Mouse (Mus musculus) intestine, embryonic 16.5 days (tissue): ENCODE measurements around the gene Gemin5. TPM values are rescaled to one million over a fixed set of nuclear protein-coding genes. Genes with fewer than 3 reads are reported as not detected.
A peak's percentile ranks its signal among the peaks of the same experiment; 100 is the strongest.

Experiments used
- ATAC-seq: fragments of 200-750 bp; cut with Nextera tagmentation; 2 replicates; pipeline ENCODE4 v1.8.0; 2017; ENCODE audit warnings: moderate TSS enrichment, moderate library complexity
- H3K27ac ChIP-seq: fragments of 300-500 bp; sonication (generic); 2 replicates; pipeline ENCODE4 v1.5.1; 2014; ENCODE audit warnings: mild to moderate bottlenecking, low read length
- H3K27me3 ChIP-seq: fragments of 300-500 bp; sonication (generic); replicated peaks from 2 replicates; pipeline ENCODE4 v1.6.1; 2014; ENCODE audit warnings: low read length, control low read depth, mixed read lengths; ENCODE audit not compliant: control insufficient read depth, insufficient read depth
- H3K36me3 ChIP-seq: fragments of 300-500 bp; sonication (generic); 2 replicates; pipeline ENCODE4 v1.6.1; 2014; ENCODE audit warnings: low read length, control low read depth; ENCODE audit not compliant: control insufficient read depth, insufficient read depth
- H3K4me1 ChIP-seq: fragments of 300-500 bp; sonication (generic); 2 replicates; pipeline ENCODE4 v1.6.1; 2014; ENCODE audit warnings: low read length, control low read depth, mixed read lengths; ENCODE audit not compliant: control insufficient read depth, insufficient read depth
- H3K4me2 ChIP-seq: fragments of 300-500 bp; sonication (generic); 2 replicates; pipeline ENCODE4 v1.6.1; 2014; ENCODE audit warnings: low read depth, low read length, control low read depth
- H3K4me3 ChIP-seq: fragments of 300-500 bp; sonication (generic); 2 replicates; pipeline ENCODE4 v1.5.1; 2014; ENCODE audit warnings: mild to moderate bottlenecking, low read length
- H3K9ac ChIP-seq: fragments of 300-500 bp; sonication (generic); 2 replicates; pipeline ENCODE4 v1.6.1; 2014; ENCODE audit warnings: low read depth, low read length
- H3K9me3 ChIP-seq: fragments of 300-500 bp; sonication (generic); 2 replicates; pipeline ENCODE4 v1.6.1; 2016; ENCODE audit warnings: low read length, control low read depth; ENCODE audit not compliant: control insufficient read depth
- WGBS: fragments of 180-500 bp; shearing (Covaris S2); extraction: QIAGEN DNeasy Blood & Tissue Kit; methylation state at CpG from one replicate; pipeline ENCODE4 v1.1.7; 2014; 5-methylcytosine and 5-hydroxymethylcytosine counted together
- polyA plus RNA-seq: library from polyadenylated mRNA; unstranded; fragments of >200 nt; fragmentation: Nextera tagmentation; extraction: Ambion mirVana; gene quantifications from 2 replicates; pipeline ENCODE4 v1.2.1, GENCODE M21; 2015

Gene Gemin5
- polyA plus RNA-seq, 1 experiment from 2014 or later = 11.7 TPM

GRCm38 (mm10) chr11:58143704-58144426, 24.5 kb downstream of the Gemin5 start:
- Histone ChIP-seq H3K4me3 (no peak overlapping the region), H3K36me3 (peaks cover 11% of the 10 kb centered on the region)
- 90% methylated on average over 9 of the region's 9 CpGs for WGBS

GRCm38 (mm10) chr11:58139466-58139865, 28.9 kb downstream of the Gemin5 start:
- no peaks in the 10 kb centered on the region for H3K4me1 ChIP-seq
- H3K9me3 ChIP-seq = no peaks in the 10 kb centered on the region
- 84% methylated on average over 3 of the region's 3 CpGs for WGBS
- ATAC-seq = no peak
- peaks cover 23% of the 10 kb centered on the region for H3K36me3 ChIP-seq
- H3K9ac ChIP-seq = no peak overlapping the region
- H3K27ac ChIP-seq = no peak overlapping the region
- no peak overlapping the region for H3K4me2 ChIP-seq
- no peaks in the 10 kb centered on the region for H3K27me3 ChIP-seq
- H3K4me3 ChIP-seq = no peak overlapping the region

More at GRCm38 (mm10) chr11:58143704-58144426, 24.5 kb downstream of the Gemin5 start:
- H3K9me3 ChIP-seq = no peaks in the 10 kb centered on the region
- H3K9ac ChIP-seq = no peak overlapping the region
- no peak overlapping the region for H3K27ac ChIP-seq
- H3K4me2 ChIP-seq = no peak overlapping the region
- no peaks in the 10 kb centered on the region for H3K27me3 ChIP-seq
- no peak for ATAC-seq
- H3K4me1 ChIP-seq = no peaks in the 10 kb centered on the region

GRCm38 (mm10) chr11:58138821-58139220, 29.5 kb downstream of the Gemin5 start:
- Histone ChIP-seq H3K4me3 (no peak overlapping the region), H3K9me3 (no peaks in the 10 kb centered on the region), H3K9ac (no peak overlapping the region), H3K27me3 (no peaks in the 10 kb centered on the region), H3K36me3 (peaks cover 23% of the 10 kb centered on the region), H3K4me1 (no peaks in the 10 kb centered on the region), H3K27ac (no peak overlapping the region), H3K4me2 (no peak overlapping the region)
- no peak for ATAC-seq
- 87% methylated on average over 11 of the region's 11 CpGs for WGBS

- H3K4me2 ChIP-seq = no peak overlapping the region
- no peaks in the 10 kb centered on the region for H3K4me1 ChIP-seq
- no peaks in the 10 kb centered on the region for H3K27me3 ChIP-seq
- no peaks in the 10 kb centered on the region for H3K9me3 ChIP-seq
- ATAC-seq = no peak
- H3K9ac ChIP-seq = no peak overlapping the region
- H3K4me3 ChIP-seq = no peak overlapping the region
- 91% methylated on average over 6 of the region's 6 CpGs for WGBS
- H3K27ac ChIP-seq = no peak overlapping the region
- H3K36me3 ChIP-seq = peaks cover 23% of the 10 kb centered on the region
Observed at GRCm38 (mm10) chr11:58136677-58137076, 31.7 kb downstream of the Gemin5 start.

GRCm38 (mm10) chr11:58135296-58135695, 33.0 kb downstream of the Gemin5 start:
- Histone ChIP-seq H3K4me2 (no peak overlapping the region), H3K4me1 (no peaks in the 10 kb centered on the region), H3K4me3 (no peak overlapping the region), H3K9me3 (no peaks in the 10 kb centered on the region), H3K27me3 (no peaks in the 10 kb centered on the region), H3K27ac (no peak overlapping the region), H3K9ac (no peak overlapping the region), H3K36me3 (peaks cover 14% of the 10 kb centered on the region)
- no peak for ATAC-seq

GRCm38 (mm10) chr11:58134869-58135268, 33.5 kb downstream of the Gemin5 start:
- Histone ChIP-seq H3K27me3 (no peaks in the 10 kb centered on the region), H3K36me3 (peaks cover 14% of the 10 kb centered on the region), H3K9me3 (no peaks in the 10 kb centered on the region), H3K4me1 (no peaks in the 10 kb centered on the region), H3K4me3 (no peak overlapping the region), H3K4me2 (no peak overlapping the region), H3K27ac (no peak overlapping the region), H3K9ac (no peak overlapping the region)
- no peak for ATAC-seq

- Histone ChIP-seq H3K4me1 (0 out of 2 replicates have a peak, but pooled peaks cover 3% of the 10 kb centered on the region), H3K9me3 (no peaks in the 10 kb centered on the region), H3K27me3 (no peaks in the 10 kb centered on the region), H3K9ac (no peak overlapping the region), H3K36me3 (peaks cover 7% of the 10 kb centered on the region), H3K4me2 (no peak overlapping the region), H3K4me3 (no peak overlapping the region), H3K27ac (no peak overlapping the region)
- ATAC-seq = no peak
- WGBS = 96% methylated on average over 3 of the region's 3 CpGs
Observed at GRCm38 (mm10) chr11:58132026-58132425, 36.3 kb downstream of the Gemin5 start.

- Histone ChIP-seq H3K27ac (no peak overlapping the region), H3K4me1 (0 out of 2 replicates have a peak, but pooled peaks cover 3% of the 10 kb centered on the region), H3K9ac (no peak overlapping the region), H3K27me3 (no peaks in the 10 kb centered on the region), H3K4me2 (no peak overlapping the region), H3K9me3 (no peaks in the 10 kb centered on the region), H3K36me3 (no peaks in the 10 kb centered on the region; the same call in none of the 2 replicates), H3K4me3 (no peak overlapping the region)
- peak; percentile 77 for ATAC-seq
- 56% methylated on average over 6 of the region's 6 CpGs for WGBS
Observed at GRCm38 (mm10) chr11:58129302-58129843, 39.0 kb downstream of the Gemin5 start.

GRCm38 (mm10) chr11:58127544-58127943, 40.8 kb downstream of the Gemin5 start:
- Histone ChIP-seq H3K4me1 (0 out of 2 replicates have a peak, but pooled peaks cover 3% of the 10 kb centered on the region), H3K4me3 (no peak overlapping the region), H3K36me3 (no peaks in the 10 kb centered on the region; the same call in none of the 2 replicates), H3K27ac (no peak overlapping the region), H3K9ac (no peak overlapping the region), H3K4me2 (no peak overlapping the region), H3K27me3 (no peaks in the 10 kb centered on the region), H3K9me3 (no peaks in the 10 kb centered on the region)
- ATAC-seq = peak; percentile 52; the same call in 1 of the 2 replicates
- WGBS = 65% methylated on average over 2 of the region's 2 CpGs
